Mouse (Mus musculus): Measurements from ENCODE around the gene Ugp2. TPM values are rescaled to one million over a fixed set of nuclear protein-coding genes. Genes with fewer than 3 reads are reported as not detected.
A peak's percentile ranks its signal among the peaks of the same experiment; 100 is the strongest.

Gene Ugp2
- polyA plus RNA-seq, 1 experiment from 2014 or later, result 82.2 TPM

DNA sequence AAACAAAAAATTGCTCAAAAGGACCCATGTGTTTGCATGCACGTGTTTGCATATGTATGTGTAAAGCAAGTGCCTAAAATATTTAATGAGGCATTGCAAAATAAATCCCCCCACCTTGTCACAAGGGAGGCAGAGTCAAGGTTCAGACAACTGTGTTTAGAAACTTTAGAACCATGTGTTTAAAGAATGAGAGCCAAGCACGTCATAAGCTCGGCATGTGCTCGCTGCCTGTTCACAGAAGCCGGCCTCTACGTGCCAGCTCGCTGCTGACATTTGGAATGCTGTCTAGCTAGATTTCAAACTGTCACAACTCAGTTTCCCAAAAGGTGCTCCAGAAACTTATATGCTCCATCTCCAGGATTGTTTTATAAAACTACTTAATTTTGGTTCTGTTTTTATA lies 27.5 kb upstream of the Ugp2 start:
- H3K9ac ChIP-seq (replicated peaks; ENCODE audit: low read depth, low read length), result no peak overlapping the region
- no peaks in the 10 kb centered on the region for H3K27me3 ChIP-seq (ENCODE audit: control insufficient read depth, insufficient read depth, low read length)
- H3K36me3 ChIP-seq (ENCODE audit: control insufficient read depth, insufficient read depth, low read length), result no peaks in the 10 kb centered on the region
- H3K4me1 ChIP-seq (ENCODE audit: control insufficient read depth, insufficient read depth, low read length), result 0 out of 2 replicates have a peak, but pooled peaks cover 6% of the 10 kb centered on the region
- H3K9me3 ChIP-seq (ENCODE audit: control insufficient read depth, low read depth, low read length), result no peaks in the 10 kb centered on the region
- no peak overlapping the region for H3K4me2 ChIP-seq (replicated peaks; ENCODE audit: low read depth, low read length)
- no peak overlapping the region for H3K4me3 ChIP-seq (ENCODE audit: low read depth, low read length)
- peak; percentile 63; the same call in 1 of the 2 replicates for ATAC-seq (ENCODE audit: insufficient number of reproducible peaks, insufficient read depth, low FRiP score, low read depth)
- 13% methylated on average over 7 of the region's 7 CpGs for WGBS
- H3K27ac ChIP-seq (ENCODE audit: low read length), result no peak overlapping the region

- Histone ChIP-seq H3K36me3 (ENCODE audit: control insufficient read depth, insufficient read depth, low read length) (no peaks in the 10 kb centered on the region), H3K9me3 (ENCODE audit: control insufficient read depth, low read depth, low read length) (no peaks in the 10 kb centered on the region), H3K27me3 (ENCODE audit: control insufficient read depth, insufficient read depth, low read length) (no peaks in the 10 kb centered on the region), H3K4me3 (ENCODE audit: low read depth, low read length) (no peak overlapping the region), H3K9ac (replicated peaks; ENCODE audit: low read depth, low read length) (no peak overlapping the region), H3K4me1 (ENCODE audit: control insufficient read depth, insufficient read depth, low read length) (no peaks in the 10 kb centered on the region), H3K27ac (ENCODE audit: low read length) (no peak overlapping the region), H3K4me2 (replicated peaks; ENCODE audit: low read depth, low read length) (no peak overlapping the region)
- no peak for ATAC-seq (ENCODE audit: insufficient number of reproducible peaks, insufficient read depth, low FRiP score, low read depth)
- WGBS, result 81% methylated on average over 4 of the region's 4 CpGs
Observed at GRCm38 (mm10) chr11:21386790-21387189, 15.8 kb upstream of the Ugp2 start.

GRCm38 (mm10) chr11:21374096-21374495 lies 3.1 kb upstream of the Ugp2 start:
- Histone ChIP-seq H3K4me3 (ENCODE audit: low read depth, low read length) (no peak overlapping the region), H3K9me3 (ENCODE audit: control insufficient read depth, low read depth, low read length) (no peaks in the 10 kb centered on the region), H3K4me1 (ENCODE audit: control insufficient read depth, insufficient read depth, low read length) (0 out of 2 replicates have a peak, but pooled peaks cover 6% of the 10 kb centered on the region), H3K36me3 (ENCODE audit: control insufficient read depth, insufficient read depth, low read length) (no peaks in the 10 kb centered on the region), H3K27ac (ENCODE audit: low read length) (no peak overlapping the region), H3K9ac (replicated peaks; ENCODE audit: low read depth, low read length) (no peak overlapping the region), H3K4me2 (replicated peaks; ENCODE audit: low read depth, low read length) (no peak overlapping the region), H3K27me3 (ENCODE audit: control insufficient read depth, insufficient read depth, low read length) (no peaks in the 10 kb centered on the region)
- no peak for ATAC-seq (ENCODE audit: insufficient number of reproducible peaks, insufficient read depth, low FRiP score, low read depth)
- WGBS, result 86% methylated on average over 3 of the region's 3 CpGs

GRCm38 (mm10) chr11:21370399-21371121 lies 441 bp downstream of the Ugp2 start:
- Histone ChIP-seq H3K27me3 (ENCODE audit: control insufficient read depth, insufficient read depth, low read length) (no peaks in the 10 kb centered on the region), H3K4me3 (ENCODE audit: low read depth, low read length) (peak overlapping the region; percentile 52), H3K9ac (replicated peaks; ENCODE audit: low read depth, low read length) (peak overlapping the region; percentile 71), H3K4me1 (ENCODE audit: control insufficient read depth, insufficient read depth, low read length) (peaks cover 15% of the 10 kb centered on the region; the same call in 1 of the 2 replicates), H3K9me3 (ENCODE audit: control insufficient read depth, low read depth, low read length) (no peaks in the 10 kb centered on the region), H3K36me3 (ENCODE audit: control insufficient read depth, insufficient read depth, low read length) (peaks cover 3% of the 10 kb centered on the region; the same call in 1 of the 2 replicates), H3K4me2 (replicated peaks; ENCODE audit: low read depth, low read length) (peak overlapping the region; percentile 74), H3K27ac (ENCODE audit: low read length) (peak overlapping the region; percentile 97)
- peak; percentile 93 for ATAC-seq (ENCODE audit: insufficient number of reproducible peaks, insufficient read depth, low FRiP score, low read depth)
- WGBS, result under 1% methylated on average over 62 of the region's 69 CpGs

DNA sequence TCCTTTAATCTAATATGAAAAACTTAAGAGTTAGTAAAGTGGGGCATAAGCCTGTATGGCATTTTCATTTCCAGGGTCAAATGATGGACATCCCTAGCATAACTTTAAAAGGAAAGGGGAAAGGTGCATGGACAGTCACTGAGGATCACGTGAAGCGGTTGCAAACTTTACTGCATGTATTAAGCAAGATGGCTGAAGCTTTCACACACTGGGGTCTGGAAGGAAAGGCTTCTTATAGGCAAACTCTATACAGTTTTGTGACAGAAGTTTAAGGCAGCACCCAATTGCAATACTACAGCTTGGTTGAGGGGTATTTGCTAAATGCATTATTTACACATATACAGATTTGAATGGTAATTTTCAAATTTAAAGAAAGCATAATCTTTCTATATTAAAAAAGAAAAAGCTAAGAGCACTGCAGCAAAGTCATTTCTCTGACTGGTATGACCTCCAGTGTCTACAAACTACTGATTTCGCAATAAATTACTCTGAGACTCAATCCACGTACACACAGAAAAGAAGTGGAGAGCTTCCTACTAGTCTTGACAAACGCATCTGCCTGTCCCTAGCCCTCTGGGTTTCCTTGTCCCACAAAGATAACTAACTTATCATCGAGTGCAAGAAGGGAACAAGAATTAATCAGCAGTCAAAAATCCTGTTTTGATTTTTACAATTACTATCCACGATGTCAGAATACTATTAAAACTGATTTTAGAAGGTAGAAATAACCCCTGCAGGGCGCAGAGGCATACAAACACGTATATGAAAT lies 1.6 kb downstream of the Ugp2 start:
- Histone ChIP-seq H3K4me2 (replicated peaks; ENCODE audit: low read depth, low read length) (peak overlapping the region; percentile 74), H3K4me3 (ENCODE audit: low read depth, low read length) (peak overlapping the region; percentile 52), H3K9ac (replicated peaks; ENCODE audit: low read depth, low read length) (peak overlapping the region; percentile 71), H3K36me3 (ENCODE audit: control insufficient read depth, insufficient read depth, low read length) (peaks cover 3% of the 10 kb centered on the region; the same call in 1 of the 2 replicates), H3K4me1 (ENCODE audit: control insufficient read depth, insufficient read depth, low read length) (peaks cover 15% of the 10 kb centered on the region; the same call in 1 of the 2 replicates), H3K9me3 (ENCODE audit: control insufficient read depth, low read depth, low read length) (no peaks in the 10 kb centered on the region), H3K27ac (ENCODE audit: low read length) (peak overlapping the region; percentile 97; the same call in 1 of the 2 replicates), H3K27me3 (ENCODE audit: control insufficient read depth, insufficient read depth, low read length) (no peaks in the 10 kb centered on the region)
- WGBS, result 13% methylated on average over 9 of the region's 9 CpGs
- ATAC-seq (ENCODE audit: insufficient number of reproducible peaks, insufficient read depth, low FRiP score, low read depth), result no peak

DNA sequence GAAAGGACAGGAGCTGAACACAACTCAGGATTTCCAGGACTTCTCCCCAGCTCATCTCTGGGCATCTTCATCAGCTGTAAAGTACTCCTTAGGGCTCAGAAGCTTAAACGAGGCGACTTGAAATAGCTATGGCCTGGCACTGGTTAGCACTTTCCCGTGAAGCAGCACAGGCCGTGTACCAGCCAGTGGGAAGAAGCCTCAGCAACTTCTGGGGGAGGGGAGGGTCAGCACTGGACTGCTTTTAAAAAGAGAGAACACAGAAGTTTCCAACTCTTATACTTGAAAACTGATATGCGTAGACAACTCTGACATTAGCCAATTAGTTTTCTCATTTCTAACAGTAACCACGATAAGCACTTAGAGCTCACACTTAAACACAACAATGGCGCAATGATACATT lies 2.5 kb downstream of the Ugp2 start:
- 0 out of 2 replicates have a peak overlapping the region, but pooled peaks have one; percentile 11 for H3K9ac ChIP-seq (replicated peaks; ENCODE audit: low read depth, low read length)
- 30% methylated on average over 7 of the region's 7 CpGs for WGBS
- no peak overlapping the region for H3K27ac ChIP-seq (ENCODE audit: low read length)
- no peaks in the 10 kb centered on the region for H3K9me3 ChIP-seq (ENCODE audit: control insufficient read depth, low read depth, low read length)
- peaks cover 3% of the 10 kb centered on the region; the same call in 1 of the 2 replicates for H3K36me3 ChIP-seq (ENCODE audit: control insufficient read depth, insufficient read depth, low read length)
- H3K27me3 ChIP-seq (ENCODE audit: control insufficient read depth, insufficient read depth, low read length), result no peaks in the 10 kb centered on the region
- no peak for ATAC-seq (ENCODE audit: insufficient number of reproducible peaks, insufficient read depth, low FRiP score, low read depth)
- peaks cover 15% of the 10 kb centered on the region; the same call in 1 of the 2 replicates for H3K4me1 ChIP-seq (ENCODE audit: control insufficient read depth, insufficient read depth, low read length)
- peak overlapping the region; percentile 52 for H3K4me3 ChIP-seq (ENCODE audit: low read depth, low read length)
- H3K4me2 ChIP-seq (replicated peaks; ENCODE audit: low read depth, low read length), result peak overlapping the region; percentile 74

DNA sequence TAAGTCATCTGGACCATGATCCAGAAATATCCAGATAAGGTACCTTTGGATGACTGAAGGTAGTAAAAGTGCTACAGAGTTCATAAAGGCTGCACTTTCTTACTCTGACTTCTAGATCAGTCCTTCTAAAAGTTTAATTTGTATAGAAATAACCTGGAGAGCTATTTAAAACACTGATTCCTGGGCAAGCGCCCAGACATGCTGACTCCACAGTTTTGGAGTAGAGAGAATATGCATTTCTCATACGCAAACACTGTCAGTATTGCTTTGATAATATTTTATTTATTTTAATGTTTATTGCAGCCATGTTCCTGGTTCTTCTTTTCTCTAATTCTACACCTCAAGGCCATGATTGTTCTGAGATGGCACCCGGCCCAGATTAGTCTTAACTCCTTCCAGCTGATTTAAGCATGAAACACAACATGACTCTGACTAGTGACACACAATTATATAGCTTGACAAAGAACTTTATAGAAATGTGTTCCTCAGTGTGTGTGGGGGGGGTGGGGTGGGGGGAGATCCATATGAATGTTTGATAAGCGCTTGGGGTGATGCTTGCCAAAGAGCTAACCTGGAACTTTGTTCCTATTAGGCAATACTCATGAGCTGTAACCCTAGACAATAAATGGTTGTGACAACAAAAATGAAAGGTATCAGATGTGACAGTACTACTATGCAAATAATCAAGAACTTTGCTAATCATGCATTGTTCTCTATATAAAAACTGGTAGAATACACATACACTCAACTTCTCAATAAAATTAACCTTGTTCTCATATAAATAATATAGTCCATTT lies 7.7 kb downstream of the Ugp2 start:
- H3K4me3 ChIP-seq (ENCODE audit: low read depth, low read length), result no peak overlapping the region
- H3K9ac ChIP-seq (replicated peaks; ENCODE audit: low read depth, low read length), result no peak overlapping the region
- no peak overlapping the region for H3K27ac ChIP-seq (ENCODE audit: low read length)
- no peak for ATAC-seq (ENCODE audit: insufficient number of reproducible peaks, insufficient read depth, low FRiP score, low read depth)
- no peak overlapping the region for H3K4me2 ChIP-seq (replicated peaks; ENCODE audit: low read depth, low read length)
- 89% methylated on average over 4 of the region's 4 CpGs for WGBS
- H3K4me1 ChIP-seq (ENCODE audit: control insufficient read depth, insufficient read depth, low read length), result peaks cover 6% of the 10 kb centered on the region; the same call in 1 of the 2 replicates
- H3K27me3 ChIP-seq (ENCODE audit: control insufficient read depth, insufficient read depth, low read length), result no peaks in the 10 kb centered on the region
- H3K36me3 ChIP-seq (ENCODE audit: control insufficient read depth, insufficient read depth, low read length), result peaks cover 3% of the 10 kb centered on the region; the same call in 1 of the 2 replicates
- no peaks in the 10 kb centered on the region for H3K9me3 ChIP-seq (ENCODE audit: control insufficient read depth, low read depth, low read length)

GRCm38 (mm10) chr11:21351296-21351695 lies 19.7 kb downstream of the Ugp2 start:
- H3K4me2 ChIP-seq (replicated peaks; ENCODE audit: low read depth, low read length), result no peak overlapping the region
- 86% methylated on average over 7 of the region's 7 CpGs for WGBS
- no peaks in the 10 kb centered on the region for H3K27me3 ChIP-seq (ENCODE audit: control insufficient read depth, insufficient read depth, low read length)
- no peak overlapping the region for H3K9ac ChIP-seq (replicated peaks; ENCODE audit: low read depth, low read length)
- peaks cover 10% of the 10 kb centered on the region for H3K36me3 ChIP-seq (ENCODE audit: control insufficient read depth, insufficient read depth, low read length)
- H3K4me1 ChIP-seq (ENCODE audit: control insufficient read depth, insufficient read depth, low read length), result no peaks in the 10 kb centered on the region
- H3K27ac ChIP-seq (ENCODE audit: low read length), result no peak overlapping the region
- ATAC-seq (ENCODE audit: insufficient number of reproducible peaks, insufficient read depth, low FRiP score, low read depth), result no peak
- H3K4me3 ChIP-seq (ENCODE audit: low read depth, low read length), result no peak overlapping the region
- H3K9me3 ChIP-seq (ENCODE audit: control insufficient read depth, low read depth, low read length), result no peaks in the 10 kb centered on the region
